Mouse (Mus musculus) lung, adult 2 months (tissue): ENCODE data around the gene Smoc2. TPM values are rescaled to one million over a fixed set of nuclear protein-coding genes. Genes with fewer than 3 reads are reported as not detected.

ENCODE experiments used
- DNase-seq: peaks from one replicate; pipeline ENCODE4 v3.0.0; 2022
- H3K4me1 ChIP-seq: fragments of 200-500 bp; 2 replicates; pipeline ENCODE4 v1.6.1; 2011; ENCODE audit warnings: low read length; ENCODE audit not compliant: control insufficient read depth, insufficient read depth
- H3K4me3 ChIP-seq: fragments of 200-500 bp; replicated peaks from 2 replicates; pipeline ENCODE3; 2011; ENCODE audit warnings: low read depth, mild to moderate bottlenecking, control low read depth, low read length; ENCODE audit errors: extremely low read depth
- CTCF ChIP-seq: fragments of 200-500 bp; IDR thresholded peaks from 2 replicates; pipeline ENCODE4 v1.5.1; 2011; ENCODE audit warnings: mild to moderate bottlenecking, low read length, control low read depth; ENCODE audit not compliant: insufficient read depth
- POLR2A ChIP-seq: fragments of 200-500 bp; IDR thresholded peaks from 2 replicates; pipeline ENCODE4 v1.6.1; 2011; ENCODE audit warnings: low read depth, mild to moderate bottlenecking, control low read depth, low read length, borderline replicate concordance; ENCODE audit errors: extremely low read depth
- WGBS: fragments of 180-500 bp; shearing (Covaris S2); methylation state at CpG from one replicate; pipeline ENCODE4 v1.1.7; 2018; 5-methylcytosine and 5-hydroxymethylcytosine counted together
- polyA plus RNA-seq: library from polyadenylated mRNA; depleted of rRNA; stranded (reverse); fragments of >200 nt; gene quantifications from 2 replicates; pipeline ENCODE4 v1.2.3, GENCODE M21; 2012

Smoc2 gene
- polyA plus RNA-seq, 1 experiment: 24.1 TPM

DNA sequence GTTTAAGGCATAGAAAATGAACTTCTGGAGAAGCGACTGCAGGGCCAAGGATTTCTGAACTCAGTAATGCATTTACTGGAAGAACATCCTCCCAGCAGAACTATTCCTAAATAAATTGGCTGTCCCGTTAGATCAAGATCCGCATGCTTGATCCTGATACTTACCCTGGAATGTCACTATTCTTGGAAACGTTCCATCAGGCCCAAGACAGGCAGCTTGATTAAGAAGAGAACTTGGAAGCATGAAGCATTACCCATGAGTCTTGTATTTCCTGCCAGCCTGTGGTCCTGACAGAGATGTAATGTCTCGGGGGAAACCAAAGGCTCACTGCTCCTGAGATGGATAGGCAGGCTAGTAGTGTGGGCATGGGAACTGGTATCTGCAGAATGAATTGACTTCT is 115.6 kb downstream of the Smoc2 start:
- DNase-seq: no peak
- TF ChIP-seq CTCF (no peak), POLR2A (no peak)
- 43% methylated on average over 5 of the region's 5 CpGs for WGBS

DNA sequence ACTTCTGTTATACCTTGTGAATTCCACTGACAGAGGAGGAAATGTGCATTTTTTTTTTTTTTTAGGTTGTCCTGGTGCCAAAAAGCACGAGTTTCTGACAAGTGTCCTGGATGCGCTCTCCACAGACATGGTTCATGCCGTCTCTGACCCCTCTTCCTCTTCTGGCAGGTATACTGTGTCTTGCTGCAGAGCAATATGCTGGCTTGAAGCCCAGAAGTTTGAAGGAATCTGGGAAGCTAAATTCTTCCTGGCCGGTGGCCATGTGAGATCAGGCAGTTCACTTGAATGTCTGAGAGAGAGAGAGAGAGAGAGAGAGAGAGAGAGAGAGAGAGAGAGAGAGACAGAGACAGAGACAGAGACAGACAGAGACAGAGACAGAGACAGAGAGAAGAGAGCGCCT is 118.2 kb downstream of the Smoc2 start:
- Histone ChIP-seq H3K4me3 (no peak overlapping the region), H3K4me1 (no peaks in the 10 kb centered on the region)
- no peak for TF ChIP-seq CTCF
- no peak for TF ChIP-seq POLR2A
- DNase-seq: no peak
- 25% methylated on average over 5 of the region's 5 CpGs for WGBS

More for the DNA sequence above, 115.6 kb downstream of the Smoc2 start:
- H3K4me1 ChIP-seq: no peaks in the 10 kb centered on the region
- H3K4me3 ChIP-seq: no peak overlapping the region

DNA sequence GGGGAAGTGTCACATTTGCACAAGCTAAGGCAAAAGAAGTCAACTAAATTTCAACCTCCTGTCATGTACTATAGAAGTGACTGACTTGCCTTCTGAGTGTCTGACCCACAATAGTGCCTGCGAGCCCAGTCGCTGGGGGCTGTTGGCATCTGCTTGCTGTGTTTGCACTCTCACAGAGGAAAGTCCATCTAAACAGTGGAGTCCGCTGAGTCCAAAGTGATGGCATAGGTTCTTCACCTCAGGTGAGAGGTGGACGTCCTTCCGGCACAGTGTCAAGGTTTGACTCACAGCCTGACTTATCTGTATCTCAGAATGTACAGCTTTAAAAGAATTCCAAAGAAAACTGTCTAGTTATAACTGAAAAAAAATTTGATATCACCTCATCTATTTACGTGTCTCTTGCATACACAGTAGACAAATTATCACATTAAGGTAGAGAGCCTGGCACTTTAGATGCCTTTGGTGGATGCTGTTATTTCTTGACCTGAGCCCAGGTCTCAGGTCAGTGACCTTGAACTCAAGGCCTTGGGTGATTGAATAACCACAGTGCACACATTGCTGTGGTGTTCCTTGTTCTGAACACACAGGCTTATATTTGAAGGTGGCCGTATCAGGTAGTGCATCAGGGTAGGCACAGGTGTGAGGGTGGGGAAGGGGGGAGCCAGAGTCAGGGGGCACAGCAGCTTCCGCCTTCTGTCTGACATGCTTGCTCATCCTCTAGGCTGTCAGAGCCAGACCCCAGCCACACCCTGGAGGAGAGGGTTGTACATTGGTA is 119.5 kb downstream of the Smoc2 start:
- TF ChIP-seq POLR2A (no peak), CTCF (no peak)
- no peaks in the 10 kb centered on the region for H3K4me1 ChIP-seq
- no peak for DNase-seq
- no peak overlapping the region for H3K4me3 ChIP-seq
- 84% methylated on average over 8 of the region's 8 CpGs for WGBS

DNA sequence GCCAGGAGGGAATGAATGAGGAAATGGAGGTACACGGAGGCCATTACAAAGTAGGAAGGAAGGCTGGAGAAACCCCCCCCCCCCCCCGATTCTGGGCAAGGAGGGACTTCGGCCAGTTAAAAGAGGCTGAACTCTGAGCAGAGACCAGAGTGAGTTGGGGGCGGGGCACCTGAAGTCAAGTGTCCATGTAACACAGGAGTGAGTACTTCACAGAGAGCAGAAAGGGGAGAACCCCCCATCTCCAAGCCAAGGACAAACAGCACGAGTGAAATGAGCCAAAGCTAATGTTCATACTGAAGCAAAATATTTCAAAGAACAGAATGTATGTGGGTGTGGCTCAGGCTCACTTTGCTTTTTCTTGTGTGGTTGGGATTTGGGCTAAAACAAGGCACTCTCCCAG is 121.7 kb downstream of the Smoc2 start:
- Histone ChIP-seq H3K4me1 (no peaks in the 10 kb centered on the region), H3K4me3 (no peak overlapping the region)
- TF ChIP-seq POLR2A (no peak), CTCF (no peak)
- 52% methylated on average over 5 of the region's 5 CpGs for WGBS
- DNase-seq: no peak

DNA sequence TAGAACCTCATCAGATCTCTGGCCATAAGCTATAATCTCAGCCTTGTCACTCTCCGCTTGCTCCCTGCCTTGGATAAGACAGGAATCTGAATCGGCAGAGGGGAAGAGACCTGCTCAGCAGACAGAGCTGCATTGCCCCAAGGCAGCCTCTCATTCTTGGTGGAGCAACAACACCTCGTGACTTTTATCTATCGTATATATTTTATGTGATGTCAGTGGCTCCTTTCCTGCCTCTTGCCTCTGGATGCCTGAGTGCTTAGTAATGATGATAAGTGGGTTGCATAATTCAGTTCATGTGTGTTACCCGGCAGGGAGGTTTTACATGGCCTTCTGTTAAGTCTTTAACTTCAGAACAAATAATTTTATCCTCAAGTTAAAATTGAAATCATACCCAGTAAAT is 128.6 kb downstream of the Smoc2 start:
- 35% methylated on average over 5 of the region's 5 CpGs for WGBS
- no peaks in the 10 kb centered on the region for H3K4me1 ChIP-seq
- no peak overlapping the region for H3K4me3 ChIP-seq
- TF ChIP-seq POLR2A (no peak), CTCF (no peak)
- no peak for DNase-seq

DNA sequence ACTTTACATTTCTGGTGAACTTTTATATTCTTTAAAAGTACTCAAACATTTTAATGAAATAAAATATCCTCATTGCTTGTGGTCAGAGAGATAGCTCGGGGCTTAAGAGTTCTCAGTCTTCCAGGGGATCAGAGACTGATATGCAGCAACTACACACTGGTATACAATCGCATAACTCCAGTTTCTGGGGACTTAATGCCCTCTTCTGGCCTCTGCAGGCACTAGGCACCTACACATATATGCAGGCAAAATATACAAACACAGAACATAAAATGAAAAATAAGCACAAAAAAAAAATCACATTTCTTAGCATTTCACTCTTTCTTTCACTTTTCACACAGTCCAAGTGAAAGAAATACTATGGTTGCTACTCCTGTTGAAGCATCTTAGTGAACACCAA is 133.2 kb downstream of the Smoc2 start:
- 65% methylated on average over 2 of the region's 2 CpGs for WGBS
- no peak for DNase-seq
- no peak overlapping the region for H3K4me3 ChIP-seq

DNA sequence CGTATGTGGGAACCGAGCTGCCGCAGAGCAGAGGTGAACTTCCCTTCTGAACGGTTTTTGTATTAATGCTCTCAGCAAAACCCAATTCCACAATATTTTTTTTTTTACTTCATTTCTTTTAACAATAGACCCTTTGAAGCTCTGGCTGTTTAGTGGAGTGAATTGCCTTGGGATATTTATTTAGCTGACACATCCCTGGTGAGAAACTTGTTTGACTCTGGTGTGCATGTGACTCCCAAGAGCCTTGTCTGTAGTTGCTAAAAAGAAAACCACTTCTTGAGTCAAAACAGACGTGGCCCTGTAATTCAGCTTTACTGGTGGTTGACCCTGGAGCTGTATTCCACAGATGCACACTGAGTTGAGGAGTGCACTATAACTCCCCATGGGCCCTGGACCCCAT is 135.2 kb downstream of the Smoc2 start:
- Histone ChIP-seq H3K4me1 (no peaks in the 10 kb centered on the region), H3K4me3 (no peak overlapping the region)
- DNase-seq: no peak
- 63% methylated on average over 5 of the region's 5 CpGs for WGBS
- TF ChIP-seq POLR2A: no peak
- no peak for TF ChIP-seq CTCF

More for the DNA sequence above, 133.2 kb downstream of the Smoc2 start:
- H3K4me1 ChIP-seq: no peaks in the 10 kb centered on the region
- no peak for TF ChIP-seq CTCF
- TF ChIP-seq POLR2A: no peak

DNA sequence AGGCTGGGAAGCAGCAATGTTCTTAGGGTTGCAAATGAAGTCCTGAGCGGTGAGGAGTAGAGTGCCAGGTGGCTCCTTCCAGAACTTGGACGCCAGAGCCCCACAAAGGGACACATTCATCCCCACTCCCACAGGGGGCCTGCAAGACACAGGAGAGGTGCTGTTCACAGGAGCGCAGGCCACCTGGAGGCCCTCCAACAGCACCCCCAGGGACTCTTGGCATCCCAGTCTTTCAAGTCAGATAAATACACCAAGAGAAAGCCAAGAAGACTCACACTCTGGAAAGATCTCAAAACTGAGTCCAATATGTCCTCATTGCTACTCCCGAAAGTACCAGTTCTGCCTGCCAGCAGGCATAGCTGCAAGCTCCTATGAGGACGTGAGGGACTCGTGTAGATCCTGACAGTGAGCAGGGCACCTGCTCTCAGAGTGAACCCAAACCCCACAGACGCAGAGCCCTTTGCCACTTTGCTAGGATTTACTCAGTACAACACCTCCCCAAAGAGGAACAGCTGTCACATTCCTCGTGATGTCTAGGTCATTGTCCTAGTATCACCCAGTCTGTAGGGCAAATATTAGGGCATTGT is 141.2 kb downstream of the Smoc2 start:
- no peak overlapping the region for H3K4me3 ChIP-seq
- no peaks in the 10 kb centered on the region for H3K4me1 ChIP-seq
- 47% methylated on average over 8 of the region's 8 CpGs for WGBS
- no peak for DNase-seq
- TF ChIP-seq POLR2A (no peak), CTCF (no peak)

DNA sequence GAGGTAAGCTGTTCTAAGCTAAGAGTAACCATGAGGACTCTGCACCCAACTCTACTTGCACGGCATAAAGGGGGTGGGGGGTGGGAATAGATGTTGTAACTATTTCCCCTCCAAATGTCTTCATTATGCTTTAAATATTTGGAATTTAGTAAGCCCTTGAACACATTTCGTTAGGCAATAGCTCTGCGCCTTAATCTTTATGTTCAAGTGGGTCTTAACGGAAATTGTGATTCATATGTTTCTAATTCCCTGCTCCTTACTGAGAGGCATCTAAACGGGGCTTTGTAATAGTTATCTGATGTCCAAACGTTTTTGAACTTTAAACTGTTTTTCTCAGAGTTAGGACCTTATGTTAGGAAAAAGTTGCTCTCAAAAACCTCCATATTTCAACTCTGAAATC is 147.2 kb downstream of the Smoc2 start:
- TF ChIP-seq POLR2A: no peak
- TF ChIP-seq CTCF: no peak
- Histone ChIP-seq H3K4me1 (no peaks in the 10 kb centered on the region), H3K4me3 (no peak overlapping the region)
- 50% methylated on average over 6 of the region's 6 CpGs for WGBS
- DNase-seq: no peak

DNA sequence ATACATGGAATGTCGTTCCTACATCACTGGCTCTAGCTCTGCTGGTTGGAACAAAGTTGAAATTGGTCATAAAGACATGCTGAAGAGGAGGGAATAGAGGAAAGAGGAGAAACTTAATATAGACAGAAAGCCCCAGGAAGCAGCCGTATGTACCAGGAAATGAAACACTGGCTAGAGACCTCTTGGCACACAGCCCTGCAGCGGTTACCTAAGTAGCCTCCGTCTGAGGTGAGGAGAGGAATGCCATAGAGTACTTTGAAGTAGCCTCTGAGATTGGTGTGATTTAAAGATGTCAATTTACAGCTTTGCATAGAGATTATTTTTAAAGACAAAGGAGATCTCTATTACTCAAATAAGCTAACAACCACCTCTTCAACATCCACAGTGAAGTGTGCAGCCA is 155.4 kb downstream of the Smoc2 start:
- TF ChIP-seq CTCF: no peak
- peak; percentile 28 for DNase-seq
- Histone ChIP-seq H3K4me3 (no peak overlapping the region), H3K4me1 (no peaks in the 10 kb centered on the region)
- 35% methylated on average over 4 of the region's 4 CpGs for WGBS

DNA sequence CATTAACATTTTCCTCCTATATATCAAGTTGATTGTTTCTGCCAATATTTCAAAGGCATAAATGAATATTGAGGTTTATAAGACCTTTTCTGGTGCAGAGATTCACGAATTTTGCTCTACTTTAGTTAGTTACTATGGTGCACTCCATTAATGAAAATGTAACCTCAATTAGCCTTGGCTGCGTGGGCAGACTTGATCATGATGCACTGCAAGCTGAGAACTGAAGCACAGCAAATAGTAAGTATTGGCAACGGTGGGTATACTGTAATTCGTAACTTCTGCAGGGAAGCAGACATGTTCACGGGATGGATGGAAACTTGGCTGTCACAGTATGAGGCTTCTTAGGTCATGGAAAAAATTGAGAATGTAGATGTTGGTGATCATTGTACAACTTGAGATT is 166.3 kb downstream of the Smoc2 start:
- TF ChIP-seq POLR2A: no peak
- no peak for TF ChIP-seq CTCF
- Histone ChIP-seq H3K4me1 (no peaks in the 10 kb centered on the region), H3K4me3 (no peak overlapping the region)
- DNase-seq: no peak
- WGBS: 74% methylated on average over 5 of the region's 5 CpGs
